Mouse (Mus musculus) kidney, adult 9 months (tissue): ENCODE measurements around the gene Cnn2.

Source experiments
- DNase-seq: peaks from one replicate; pipeline ENCODE4 v3.0.0; 2022

The Cnn2 gene

DNA sequence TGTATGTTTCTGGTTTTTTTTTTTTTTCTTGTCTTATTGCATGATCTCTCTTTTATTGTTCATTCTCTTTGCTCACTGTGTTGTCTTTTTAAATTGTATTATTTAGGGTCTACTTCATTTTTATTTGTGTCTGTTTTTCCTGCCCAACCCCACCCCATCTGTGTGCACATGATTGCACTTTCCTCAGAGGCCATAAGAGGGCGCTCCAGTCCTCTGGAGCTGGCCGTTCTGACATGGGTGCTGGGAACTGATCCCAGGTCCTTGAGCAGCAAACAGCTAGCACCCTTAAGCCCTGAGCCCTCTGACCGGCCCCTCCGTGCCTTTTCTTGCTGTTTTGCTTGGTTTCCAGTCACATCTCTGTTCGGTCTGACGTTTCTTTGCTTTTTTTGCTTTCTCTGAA is 3.2 kb downstream of the Cnn2 start:
- no peak for DNase-seq

DNA sequence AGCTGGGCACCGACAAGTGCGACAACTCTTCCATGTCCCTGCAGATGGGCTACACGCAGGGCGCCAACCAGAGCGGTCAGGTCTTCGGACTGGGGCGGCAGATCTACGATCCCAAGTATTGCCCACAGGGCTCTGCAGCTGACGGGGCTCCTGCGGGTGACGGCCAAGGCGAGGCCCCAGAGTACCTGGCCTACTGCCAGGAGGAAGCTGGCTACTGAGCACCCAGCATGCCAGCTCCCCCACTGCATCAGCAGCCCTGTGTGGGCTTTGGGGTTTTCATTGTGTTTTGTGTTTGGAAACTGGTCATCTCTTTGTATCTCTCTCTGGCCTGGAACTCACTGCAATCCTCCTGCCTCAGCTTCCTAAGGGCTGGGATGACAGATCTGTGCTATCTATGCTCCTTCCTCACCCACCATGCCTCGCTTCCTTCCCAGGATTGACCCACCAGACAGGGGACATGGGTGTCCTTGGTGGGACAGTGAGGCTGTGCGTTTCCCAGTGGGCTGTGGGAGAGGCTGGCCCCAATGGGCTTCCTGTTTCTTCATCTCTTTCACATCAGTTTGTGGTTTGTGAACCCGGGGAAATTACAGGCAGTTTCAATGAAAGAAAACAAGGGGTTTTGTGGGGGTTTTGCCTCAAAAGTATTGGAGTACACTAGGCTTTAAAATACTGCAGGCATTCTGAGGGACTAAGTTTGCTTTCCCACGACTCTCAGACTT is 6.2 kb downstream of the Cnn2 start:
- no peak for DNase-seq

DNA sequence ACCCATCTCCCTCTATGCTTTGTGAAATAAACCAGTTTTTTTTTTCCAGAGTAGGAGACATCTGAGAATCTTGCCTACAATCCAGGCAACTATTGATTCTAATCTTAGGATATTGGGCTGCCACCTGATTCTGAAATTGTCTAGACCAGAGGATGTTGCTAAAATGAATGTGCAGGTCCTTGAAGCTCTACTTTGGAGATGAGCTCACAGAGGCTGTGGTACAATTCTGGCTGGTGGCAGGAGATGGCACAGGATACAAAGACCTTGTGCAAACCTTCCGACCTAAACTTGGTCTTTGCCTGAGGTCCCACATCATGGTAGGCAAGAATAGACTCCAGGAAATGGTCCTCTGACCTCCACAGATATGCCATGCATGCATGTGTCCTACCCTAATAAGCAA is 7.3 kb downstream of the Cnn2 start:
- DNase-seq: no peak

DNA sequence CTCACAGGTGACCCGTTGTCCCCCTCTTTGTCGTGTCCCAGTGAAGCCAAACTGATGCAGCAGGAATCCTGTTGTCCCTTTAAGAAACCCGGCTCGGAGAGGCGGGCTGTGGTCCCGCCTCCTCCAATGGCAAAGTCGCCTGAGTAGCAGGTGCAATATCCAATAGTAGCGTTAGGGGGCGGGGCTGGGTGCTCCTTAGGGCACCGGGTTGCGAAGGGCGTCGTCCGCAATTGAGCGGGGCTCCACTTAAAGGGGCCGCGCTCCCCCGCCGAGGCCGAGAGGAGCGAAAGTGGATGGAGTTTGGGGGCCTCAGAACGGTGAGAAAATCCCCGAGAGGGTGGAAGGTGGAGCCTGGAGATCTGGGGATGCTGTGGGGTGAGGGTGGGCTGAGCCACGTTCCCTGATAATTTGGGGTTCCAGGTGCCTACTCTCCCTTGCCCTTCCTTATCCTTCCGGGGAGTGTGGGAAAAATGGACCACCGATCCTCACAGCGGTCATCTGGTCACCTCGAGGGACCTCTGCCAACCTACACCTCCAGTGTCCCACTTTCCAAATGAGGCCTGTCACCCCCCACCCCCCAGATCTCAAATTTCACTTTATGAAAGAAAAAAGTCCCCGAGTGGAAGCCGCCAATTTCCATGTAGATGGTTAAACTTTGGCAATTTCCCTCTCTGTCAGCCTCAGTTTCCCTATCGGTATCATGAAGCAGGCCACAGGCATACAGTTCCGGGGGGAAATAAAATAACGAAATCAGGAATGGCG is 8.1 kb downstream of the Cnn2 start, which contains the start of gene Abca7:
Abca7 (plus strand) TSS at position 223 of the 762 bp plus-strand sequence.
- DNase-seq: peak; percentile 97

DNA sequence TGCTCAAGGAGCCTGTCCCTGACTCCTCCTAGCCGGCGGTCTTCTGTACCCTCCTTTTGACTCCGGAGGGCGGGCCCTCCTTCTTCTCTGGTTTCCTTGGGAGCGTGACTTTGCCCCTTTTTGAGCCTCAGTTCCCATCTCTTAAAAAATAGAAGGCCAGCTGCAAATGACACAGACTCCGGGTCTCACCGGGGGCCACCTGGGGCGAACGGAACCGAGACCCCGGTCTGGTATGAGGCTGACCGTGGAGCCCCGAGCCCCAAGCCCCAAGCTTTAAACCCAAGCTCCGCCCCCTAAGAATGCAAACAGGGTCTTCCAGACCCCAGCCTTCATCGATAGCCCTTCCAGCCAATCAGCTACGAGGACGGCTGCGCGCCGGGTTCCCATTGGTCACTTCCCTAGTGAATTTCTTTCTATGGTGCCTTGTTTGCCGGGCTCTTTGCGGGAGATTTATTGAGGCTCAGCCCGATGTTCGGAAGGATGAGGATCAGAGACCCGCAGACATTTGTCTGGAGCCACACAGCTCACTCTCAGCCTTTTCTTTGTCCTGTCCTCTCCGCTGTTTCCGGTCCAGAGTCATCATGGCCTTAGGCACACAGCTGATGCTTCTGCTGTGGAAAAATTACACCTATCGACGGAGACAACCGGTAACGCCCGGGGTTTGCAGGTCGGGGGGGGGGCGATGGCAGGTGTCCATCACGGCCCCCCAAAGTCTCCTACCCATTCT is 8.8 kb downstream of the Cnn2 start:
- peak; percentile 52 for DNase-seq

DNA sequence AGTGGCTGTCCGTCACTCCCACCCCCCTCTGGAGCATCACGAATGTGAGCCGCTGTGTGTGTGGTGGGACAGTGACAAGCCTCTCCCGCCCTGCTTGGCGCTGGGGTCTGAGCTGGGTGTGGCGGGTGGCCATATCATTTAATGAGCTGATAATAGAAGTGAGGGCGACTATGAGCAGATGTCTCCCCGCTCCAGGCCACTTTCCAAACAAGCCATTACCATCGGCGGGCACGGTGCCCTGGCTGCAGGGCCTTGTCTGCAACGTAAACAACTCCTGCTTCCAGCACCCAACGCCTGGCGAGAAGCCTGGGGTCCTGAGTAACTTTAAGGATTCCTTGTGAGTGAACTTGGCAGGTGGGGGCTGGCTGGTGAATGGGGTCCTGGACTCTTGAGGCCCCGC is 9.4 kb downstream of the Cnn2 start:
- DNase-seq: no peak

DNA sequence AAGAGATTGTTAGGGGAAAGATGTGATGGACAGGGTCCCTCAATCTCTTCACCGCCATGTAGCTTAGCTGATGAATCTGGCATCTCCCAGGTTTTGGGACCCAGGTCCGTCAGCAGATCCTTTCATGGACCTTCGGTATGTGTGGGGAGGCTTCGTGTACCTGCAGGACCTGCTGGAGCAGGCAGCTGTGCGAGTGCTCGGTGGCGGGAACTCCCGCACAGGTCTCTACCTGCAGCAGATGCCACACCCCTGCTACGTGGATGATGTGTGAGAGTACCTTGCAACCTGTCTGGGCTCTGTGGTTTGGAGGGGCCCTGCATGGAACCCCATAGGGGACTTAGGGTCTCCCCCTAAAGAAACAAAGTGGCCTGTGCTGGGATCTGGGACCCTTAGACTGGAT is 13.6 kb downstream of the Cnn2 start:
- DNase-seq: no peak

DNA sequence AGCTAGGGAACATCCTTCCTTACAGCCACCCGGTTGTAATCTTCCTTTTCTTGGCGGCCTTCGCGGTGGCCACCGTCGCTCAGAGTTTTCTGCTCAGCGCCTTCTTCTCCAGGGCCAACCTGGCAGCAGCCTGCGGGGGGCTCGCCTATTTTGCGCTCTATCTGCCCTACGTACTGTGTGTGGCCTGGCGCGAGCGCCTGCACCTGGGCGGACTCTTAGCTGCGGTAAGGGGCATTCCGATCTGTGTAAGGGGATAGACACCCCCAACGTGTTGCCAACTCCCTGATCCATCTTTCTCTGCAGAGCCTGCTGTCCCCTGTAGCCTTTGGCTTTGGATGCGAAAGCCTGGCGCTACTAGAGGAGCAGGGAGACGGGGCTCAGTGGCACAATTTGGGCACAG is 14.4 kb downstream of the Cnn2 start:
- DNase-seq: no peak

DNA sequence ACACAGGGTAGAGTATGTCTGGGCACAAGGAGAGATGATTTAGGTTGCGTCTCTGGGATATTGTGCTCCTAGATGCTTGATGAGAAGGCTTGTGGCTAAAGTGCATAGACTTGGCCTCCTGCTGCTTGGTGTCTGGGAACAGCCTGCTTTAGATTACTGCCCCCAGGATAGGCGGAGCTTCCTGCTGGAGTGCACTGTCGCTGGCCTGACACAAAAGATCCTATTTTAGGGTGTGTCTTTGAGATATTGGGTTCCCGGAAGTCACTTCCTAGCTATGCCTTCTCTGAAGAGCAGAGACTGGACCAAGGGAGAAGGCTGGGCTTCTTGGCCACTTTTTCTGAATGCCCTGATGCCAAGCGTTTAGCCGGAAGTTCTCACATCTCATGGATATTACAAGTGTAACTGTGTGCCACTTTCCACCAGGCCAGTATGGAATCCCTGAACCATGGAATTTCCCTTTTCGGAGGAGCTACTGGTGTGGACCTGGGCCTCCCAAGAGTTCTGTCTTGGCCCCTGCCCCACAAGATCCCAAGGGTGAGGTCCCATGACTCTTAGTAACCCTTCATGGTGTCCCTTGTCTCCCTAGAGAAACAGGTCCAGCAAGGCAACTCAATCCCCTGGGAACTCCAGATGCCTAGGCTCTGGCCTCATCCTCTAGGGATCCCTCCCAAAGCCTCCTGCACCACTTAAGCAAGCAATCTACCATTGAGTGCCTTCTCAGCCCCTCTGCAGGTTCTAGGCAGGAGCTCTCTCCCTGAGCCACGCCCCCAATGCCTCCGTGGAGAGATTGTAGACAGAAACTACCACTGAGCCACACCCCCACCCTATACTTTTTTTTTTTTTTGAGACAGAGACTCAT is 15.2 kb downstream of the Cnn2 start:
- no peak for DNase-seq

DNA sequence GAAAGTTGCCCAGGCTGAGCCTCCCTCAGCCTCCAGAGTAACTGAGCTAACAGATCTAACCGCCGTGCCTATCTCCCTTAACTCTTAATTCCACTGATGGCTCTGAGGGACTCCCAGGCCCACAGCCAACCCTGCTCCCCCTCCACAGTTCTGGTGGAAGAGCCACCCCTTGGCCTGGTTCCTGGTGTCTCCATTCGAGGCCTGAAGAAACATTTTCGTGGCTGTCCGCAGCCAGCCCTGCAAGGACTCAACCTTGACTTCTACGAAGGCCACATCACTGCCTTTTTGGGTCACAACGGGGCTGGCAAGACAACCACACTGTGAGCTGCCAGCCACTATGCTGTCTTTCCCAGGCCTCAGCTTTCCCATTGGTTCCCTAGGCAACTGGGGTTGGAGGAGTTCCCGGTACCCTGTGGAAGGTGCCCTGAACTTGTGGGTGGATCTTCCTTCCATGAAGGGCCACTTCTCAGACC is 15.9 kb downstream of the Cnn2 start:
- no peak for DNase-seq

DNA sequence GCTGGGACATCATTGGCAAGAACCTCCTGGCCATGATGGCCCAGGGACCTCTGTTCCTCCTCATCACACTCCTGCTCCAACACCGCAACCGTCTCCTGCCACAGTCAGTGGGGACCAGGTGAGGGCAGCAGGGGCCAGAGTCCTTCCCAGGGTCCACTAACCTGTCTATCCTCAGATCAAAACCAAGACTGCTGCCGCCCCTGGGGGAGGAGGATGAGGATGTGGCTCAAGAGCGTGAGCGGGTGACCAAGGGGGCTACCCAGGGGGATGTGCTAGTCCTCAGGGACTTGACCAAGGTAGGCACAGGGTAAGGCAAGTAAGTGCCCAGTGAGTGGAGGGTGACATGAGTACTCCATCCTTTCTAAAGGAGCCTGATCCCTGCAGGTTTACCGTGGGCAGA is 23.4 kb downstream of the Cnn2 start:
- no peak for DNase-seq

DNA sequence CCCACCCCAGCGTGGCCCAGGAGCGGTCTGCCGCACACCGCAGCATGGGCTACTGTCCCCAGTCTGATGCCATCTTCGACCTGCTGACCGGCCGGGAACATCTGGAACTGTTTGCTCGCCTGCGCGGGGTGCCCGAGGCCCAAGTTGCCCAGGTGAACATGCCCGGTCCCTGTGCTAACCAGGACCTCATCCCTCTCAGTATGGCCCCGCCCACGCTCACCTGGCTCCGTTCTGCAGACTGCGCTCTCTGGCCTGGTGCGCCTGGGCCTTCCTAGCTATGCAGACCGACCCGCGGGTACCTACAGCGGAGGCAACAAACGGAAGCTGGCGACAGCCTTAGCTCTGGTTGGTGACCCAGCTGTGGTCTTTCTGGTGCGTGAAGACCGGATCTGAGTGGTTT is 25.2 kb downstream of the Cnn2 start:
- DNase-seq: no peak

DNA sequence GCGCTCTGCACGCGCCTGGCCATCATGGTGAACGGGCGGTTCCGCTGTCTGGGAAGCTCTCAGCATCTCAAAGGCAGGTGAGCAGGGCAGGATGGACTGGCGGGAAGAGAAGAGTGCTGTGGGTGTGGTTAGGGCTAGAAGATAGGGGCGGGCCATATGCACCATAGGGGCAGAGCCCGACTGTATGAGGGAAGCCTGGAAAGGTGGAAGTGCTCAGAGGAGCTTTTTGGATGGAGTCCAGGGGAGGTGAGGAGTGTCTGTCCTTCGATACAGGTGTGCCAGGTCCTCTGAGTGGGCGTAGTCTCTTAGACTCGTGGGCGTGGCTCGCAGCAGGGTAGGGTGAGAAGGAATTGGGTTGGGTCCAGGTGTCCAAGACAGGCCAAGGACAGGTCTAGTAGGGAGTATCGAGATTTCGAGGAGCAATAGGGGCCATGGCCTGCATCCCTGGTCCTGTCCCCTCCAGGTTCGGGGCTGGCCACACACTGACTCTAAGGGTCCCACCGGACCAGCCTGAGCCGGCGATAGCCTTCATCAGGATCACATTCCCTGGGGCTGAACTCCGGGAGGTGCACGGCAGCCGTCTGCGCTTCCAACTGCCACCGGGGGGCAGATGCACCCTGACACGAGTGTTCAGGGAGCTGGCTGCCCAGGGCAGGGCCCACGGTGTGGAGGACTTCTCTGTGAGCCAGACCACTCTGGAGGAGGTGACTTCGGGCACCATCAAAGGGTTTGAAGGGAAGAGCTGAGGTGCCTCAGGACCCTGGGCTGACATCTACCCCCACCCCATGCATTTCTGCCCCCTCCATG is 26.3 kb downstream of the Cnn2 start:
- DNase-seq: no peak

DNA sequence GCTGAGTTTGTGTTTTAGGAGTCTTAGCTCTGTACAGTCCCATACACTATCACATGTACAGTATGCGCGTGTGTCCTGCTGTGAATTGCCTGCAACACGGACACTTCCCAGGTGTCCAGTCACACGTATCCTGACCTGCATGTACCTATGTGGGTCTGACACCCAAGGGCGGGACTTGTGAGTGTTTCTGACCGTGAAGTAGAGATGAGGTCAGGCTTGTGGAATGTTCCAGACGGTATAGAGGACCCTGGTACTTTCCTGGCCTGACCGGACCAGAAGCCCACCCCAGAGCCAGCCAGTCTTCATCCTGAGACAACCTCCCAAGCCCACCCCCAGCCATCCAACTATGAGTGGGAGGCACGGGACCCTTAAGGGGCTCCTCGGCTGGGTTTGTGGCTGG is 27.2 kb downstream of the Cnn2 start:
- DNase-seq: no peak

DNA sequence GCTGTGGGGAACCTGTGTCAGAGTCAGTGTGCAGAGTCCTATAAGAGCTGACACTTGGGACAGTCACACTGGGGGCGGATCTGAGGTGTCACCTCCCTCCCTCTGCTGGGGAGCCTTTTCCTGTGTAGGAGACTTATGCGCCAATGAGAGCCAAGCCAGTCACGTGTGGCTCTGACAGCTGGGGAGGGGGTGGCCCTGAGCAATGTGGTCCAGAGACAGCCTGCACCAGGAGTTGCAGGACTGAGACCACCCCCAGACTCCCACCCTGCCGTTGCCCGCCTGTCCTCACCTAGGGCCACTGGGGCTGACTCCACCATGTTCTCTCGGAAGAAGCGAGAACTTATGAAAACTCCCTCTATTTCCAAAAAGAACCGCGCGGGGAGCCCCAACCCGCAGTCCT is 28.1 kb downstream of the Cnn2 start, which contains the start of gene Arhgap45:
Arhgap45 (plus strand) TSS at position 143 of the 400 bp plus-strand sequence.
- no peak for DNase-seq

DNA sequence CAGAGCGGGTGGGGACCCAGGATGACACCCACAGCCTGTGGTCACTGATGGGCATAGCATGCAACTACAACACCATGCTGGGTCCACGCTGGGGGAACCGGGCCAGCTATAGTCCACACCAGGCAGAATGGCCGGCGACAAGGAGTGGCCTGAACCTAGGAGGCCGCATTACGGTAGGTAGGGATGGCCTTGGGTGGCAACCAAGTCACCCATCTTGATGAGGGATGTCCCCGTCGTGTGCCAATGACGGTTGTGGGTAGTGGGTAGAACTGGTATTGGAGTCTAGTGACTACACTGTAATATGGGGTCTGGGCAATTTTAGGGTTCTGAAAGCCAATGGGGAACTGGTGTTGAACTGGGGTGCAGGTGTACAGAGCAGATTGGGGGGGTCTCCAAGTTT is 28.5 kb downstream of the Cnn2 start:
- no peak for DNase-seq

DNA sequence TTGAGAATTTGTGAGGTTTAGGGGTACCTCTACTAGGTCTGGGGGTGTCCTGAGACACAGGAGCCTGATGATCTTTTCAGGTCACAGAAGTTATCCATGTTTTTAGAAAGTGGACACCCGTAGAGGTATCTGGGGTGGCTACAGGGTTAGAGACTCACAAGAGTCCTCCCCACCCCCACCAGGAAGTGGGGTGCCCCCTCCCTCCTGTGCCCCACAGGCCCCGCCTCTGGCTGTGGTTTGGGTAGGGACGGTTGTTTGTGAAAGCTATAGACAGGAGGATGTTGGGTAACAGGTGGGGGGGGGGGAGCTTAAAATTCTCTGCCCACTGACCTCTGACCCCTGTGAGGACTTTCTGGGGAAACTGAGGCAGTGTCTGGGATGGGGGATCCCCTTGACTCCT is 29.0 kb downstream of the Cnn2 start:
- no peak for DNase-seq

DNA sequence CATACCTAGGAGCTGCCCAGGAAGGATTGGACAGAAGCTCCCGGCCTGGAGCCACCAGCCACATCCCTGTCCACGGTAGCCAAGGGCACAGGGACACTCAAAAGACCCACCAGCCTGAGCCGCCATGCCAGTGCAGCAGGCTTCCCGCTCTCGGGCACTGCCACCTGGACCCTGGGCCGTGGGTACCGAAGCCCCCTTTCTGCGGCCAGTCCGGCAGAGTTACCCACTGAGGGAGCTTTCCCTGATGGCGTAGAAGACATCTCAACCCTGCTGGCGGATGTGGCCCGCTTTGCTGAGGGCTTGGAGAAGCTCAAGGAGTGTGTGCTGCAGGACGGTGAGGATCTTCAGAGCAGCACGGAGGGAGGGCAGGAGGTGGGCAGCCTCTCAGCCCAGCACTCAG is 29.4 kb downstream of the Cnn2 start:
- DNase-seq: no peak

DNA sequence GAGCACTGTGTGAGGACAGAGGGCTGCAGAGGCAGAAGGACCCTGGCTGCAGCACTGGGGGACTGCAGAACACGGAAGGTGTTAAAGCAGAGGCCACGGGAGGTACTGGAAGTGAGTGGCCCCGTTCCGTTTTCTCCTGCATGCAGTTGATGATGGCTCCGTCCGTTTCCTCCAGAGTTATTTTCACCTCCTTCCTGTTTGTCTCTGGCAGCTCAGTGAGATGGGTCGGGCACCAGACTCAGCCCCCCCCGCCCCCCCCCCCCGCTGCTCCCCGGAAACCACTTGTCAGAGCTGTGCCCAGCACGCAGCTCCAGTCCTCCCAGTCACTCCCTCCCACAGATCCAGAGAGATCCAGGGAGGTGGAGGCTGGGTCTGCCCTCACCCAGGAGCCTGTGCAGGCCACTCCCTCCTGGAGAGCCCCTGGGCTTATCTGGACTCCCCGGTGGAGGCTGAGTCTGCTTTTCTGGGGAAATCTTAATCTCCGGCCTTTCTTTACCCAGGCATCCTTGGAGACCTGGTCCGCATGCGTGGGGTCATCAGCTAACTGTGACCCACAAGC is 30.4 kb downstream of the Cnn2 start:
- no peak for DNase-seq

DNA sequence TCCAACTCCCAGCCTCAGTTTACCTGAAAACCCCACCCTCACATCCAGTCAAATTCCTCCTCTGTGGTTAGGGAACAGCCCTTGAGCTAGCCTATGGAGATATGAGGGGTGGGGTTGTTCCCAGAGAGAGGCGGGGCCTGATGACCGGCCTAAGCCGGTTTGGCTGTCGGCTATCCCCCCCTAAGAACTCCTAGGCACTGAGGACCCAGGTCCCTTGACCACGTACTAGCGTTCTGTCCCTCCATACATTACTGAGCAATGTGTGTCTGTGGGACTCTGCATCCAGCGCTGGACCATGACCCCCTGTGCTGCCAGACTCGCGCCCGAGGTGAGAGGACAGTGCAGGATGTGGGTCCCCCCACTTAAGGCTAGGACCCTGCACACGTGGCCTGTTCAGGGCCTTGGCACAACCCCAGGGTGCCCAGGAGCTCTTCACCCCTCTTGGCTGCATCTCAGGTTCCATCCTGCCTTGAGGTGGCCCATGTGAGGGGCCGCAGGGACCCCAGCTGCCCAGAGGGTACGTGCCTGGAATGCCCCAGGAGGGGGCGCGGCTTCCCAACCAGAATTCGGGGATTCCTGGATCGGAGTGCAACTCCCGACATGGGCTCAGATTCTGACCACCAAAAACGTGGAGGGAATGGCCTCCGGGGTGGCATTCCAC is 31.2 kb downstream of the Cnn2 start:
- DNase-seq: no peak

DNA sequence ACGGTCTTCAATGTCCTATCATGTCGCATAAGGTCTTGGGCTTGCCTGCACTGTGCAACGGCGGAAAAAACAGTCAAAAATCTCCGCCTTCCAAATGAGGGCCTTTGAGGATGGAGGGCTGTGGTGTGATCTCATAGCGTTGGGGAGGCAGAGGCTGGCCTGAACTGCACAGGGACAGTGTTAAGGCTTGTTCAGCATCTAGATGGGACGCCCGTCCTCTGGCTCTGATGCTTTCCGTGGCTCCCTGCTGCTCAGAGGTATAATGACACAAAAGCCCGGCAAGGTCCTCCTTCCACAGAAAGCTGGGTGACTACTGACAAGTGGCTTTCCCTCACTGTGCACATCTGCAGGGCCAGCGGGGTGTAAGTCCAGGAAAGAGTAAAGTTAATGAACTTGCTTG is 31.8 kb downstream of the Cnn2 start:
- no peak for DNase-seq
